In genomic region chr4:101425666-101426065, GRCm38 (mm10) we compare ENCODE assay signal across 20 mouse cellular contexts. TPM values are rescaled to one million over a fixed set of nuclear protein-coding genes. Genes with fewer than 3 reads are reported as not detected.
A peak's percentile ranks its signal among the peaks of the same experiment; 100 is the strongest.
DNase-seq lines count a peak whose midpoint lies in the region; ATAC-seq and TF ChIP-seq lines count a peak whose summit lies in the region.
"Had no signal": no experiment of that assay in that cellular context is flagged by ENCODE, and none has a peak within 500 bp of the region (broad histone marks: within the 10 kb centered on the region; RNA-seq: fewer than 3 reads in every experiment).

No protein-coding gene starts in this region.

- H3K4me1 ChIP-seq in kidney, postnatal 0 days (replicated peaks; ENCODE audit: insufficient read depth, low read length): no peaks in the 10 kb centered on the region
- H3K4me1 ChIP-seq in midbrain, postnatal 0 days (ENCODE audit: insufficient read depth, low read length): 0 out of 2 replicates have a peak, but pooled peaks cover 2% of the 10 kb centered on the region
- H3K4me1 ChIP-seq in midbrain, embryonic 16.5 days (ENCODE audit: control insufficient read depth, insufficient read depth, low read length): no peaks in the 10 kb centered on the region

- peak; percentile 45; the same call in 1 of the 2 replicates for ATAC-seq in frontal cortex, adult (ENCODE audit: low TSS enrichment)
- ATAC-seq in kidney, postnatal 0 days (replicated peaks; ENCODE audit: low FRiP score, low read depth): no peak
- no peak for ATAC-seq in midbrain, postnatal 0 days (ENCODE audit: low FRiP score)
- no peak for ATAC-seq in midbrain, embryonic 16.5 days
- ATAC-seq: Patski had no signal

- no peak overlapping the region for H3K27ac ChIP-seq in kidney, postnatal 0 days
- no peak overlapping the region for H3K27ac ChIP-seq in midbrain, postnatal 0 days (ENCODE audit: low read depth, low read length)
- no peak overlapping the region for H3K27ac ChIP-seq in midbrain, embryonic 16.5 days (ENCODE audit: low read length)
- H3K27ac ChIP-seq: embryonic facial prominence, embryonic 15.5 days; heart, embryonic 15.5 days; hindbrain, embryonic 10.5 days; kidney, embryonic 15.5 days; liver, embryonic 15.5 days; macrophage; midbrain, embryonic 12.5 days had no signal

- TF ChIP-seq CTCF in kidney, postnatal 0 days (IDR thresholded peaks at IDR 0.05; ENCODE audit: low read depth): peak; percentile 35; the same call in 1 of the 2 replicates
- peak; percentile 53 for TF ChIP-seq CTCF in midbrain, postnatal 0 days (IDR thresholded peaks at IDR 0.05)

- WGBS in kidney, postnatal 0 days: 87% methylated on average over 3 of the region's 3 CpGs
- 93% methylated on average over 3 of the region's 3 CpGs for WGBS in midbrain, postnatal 0 days
- 96% methylated on average over 3 of the region's 3 CpGs for WGBS in midbrain, embryonic 16.5 days

- H3K9me3 ChIP-seq in kidney, postnatal 0 days (replicated peaks; ENCODE audit: low read length): no peaks in the 10 kb centered on the region
- no peaks in the 10 kb centered on the region for H3K9me3 ChIP-seq in midbrain, postnatal 0 days (ENCODE audit: low read length)
- H3K9me3 ChIP-seq in midbrain, embryonic 16.5 days (replicated peaks; ENCODE audit: control insufficient read depth, low read length, poor library complexity, severe bottlenecking): no peaks in the 10 kb centered on the region
- H3K9me3 ChIP-seq: embryonic facial prominence, embryonic 15.5 days; heart, embryonic 15.5 days; hindbrain, embryonic 10.5 days; kidney, embryonic 15.5 days; liver, embryonic 15.5 days; midbrain, embryonic 12.5 days had no signal

- no peaks in the 10 kb centered on the region for H3K27me3 ChIP-seq in kidney, postnatal 0 days (ENCODE audit: insufficient read depth, low read length)
- H3K27me3 ChIP-seq in midbrain, postnatal 0 days (ENCODE audit: insufficient read depth, low read length): no peaks in the 10 kb centered on the region
- H3K27me3 ChIP-seq in midbrain, embryonic 16.5 days (ENCODE audit: control insufficient read depth, insufficient read depth, low read depth, low read length): no peaks in the 10 kb centered on the region
- H3K27me3 ChIP-seq: embryonic facial prominence, embryonic 15.5 days; heart, embryonic 15.5 days; Patski had no signal

- no peaks in the 10 kb centered on the region for H3K36me3 ChIP-seq in kidney, postnatal 0 days (ENCODE audit: insufficient read depth, low read length)
- no peaks in the 10 kb centered on the region for H3K36me3 ChIP-seq in midbrain, postnatal 0 days (ENCODE audit: insufficient read depth, low read length)
- H3K36me3 ChIP-seq in midbrain, embryonic 16.5 days (ENCODE audit: control insufficient read depth, insufficient read depth, low read length): no peaks in the 10 kb centered on the region
- H3K36me3 ChIP-seq: embryonic facial prominence, embryonic 15.5 days; heart, embryonic 15.5 days; kidney, embryonic 15.5 days; liver, embryonic 15.5 days; midbrain, embryonic 12.5 days had no signal

- H3K4me2 ChIP-seq in kidney, postnatal 0 days (ENCODE audit: low read length): no peak overlapping the region
- H3K4me2 ChIP-seq in midbrain, postnatal 0 days (ENCODE audit: low read depth, low read length, poor library complexity, severe bottlenecking): no peak overlapping the region
- no peak overlapping the region for H3K4me2 ChIP-seq in midbrain, embryonic 16.5 days (ENCODE audit: low read length)
- H3K4me2 ChIP-seq: embryonic facial prominence, embryonic 15.5 days; heart, embryonic 15.5 days; kidney, embryonic 15.5 days; liver, embryonic 15.5 days; midbrain, embryonic 12.5 days had no signal

- H3K9ac ChIP-seq in kidney, postnatal 0 days (ENCODE audit: low read depth, low read length): no peak overlapping the region
- no peak overlapping the region for H3K9ac ChIP-seq in midbrain, postnatal 0 days (replicated peaks; ENCODE audit: low read length, poor library complexity, severe bottlenecking)
- no peak overlapping the region for H3K9ac ChIP-seq in midbrain, embryonic 16.5 days (ENCODE audit: low read depth, low read length)
- H3K9ac ChIP-seq: embryonic facial prominence, embryonic 15.5 days; heart, embryonic 15.5 days; kidney, embryonic 15.5 days; liver, embryonic 15.5 days; midbrain, embryonic 12.5 days had no signal

- no peak overlapping the region for H3K4me3 ChIP-seq in kidney, postnatal 0 days (replicated peaks; ENCODE audit: low read depth, low read length)
- no peak overlapping the region for H3K4me3 ChIP-seq in midbrain, postnatal 0 days (ENCODE audit: low read depth, low read length)
- H3K4me3 ChIP-seq in midbrain, embryonic 16.5 days (ENCODE audit: low read depth, low read length): no peak overlapping the region
- H3K4me3 ChIP-seq: embryonic facial prominence, embryonic 15.5 days; heart, embryonic 15.5 days; hindbrain, embryonic 10.5 days; kidney, embryonic 15.5 days; liver, embryonic 15.5 days; midbrain, embryonic 12.5 days; myocyte had no signal

- no peak for DNase-seq in frontal cortex, postnatal 10 days (ENCODE audit: low spot score in 2 of 2)
- DNase-seq in kidney, postnatal 0 days (ENCODE audit: low spot score): no peak
- no peak for DNase-seq in kidney, adult 8-10 months
- DNase-seq in midbrain, postnatal 0 days (ENCODE audit: low spot score): no peak
- no peak for DNase-seq in MN1 (ENCODE audit: low spot score)
- DNase-seq: adrenal gland, postnatal 10 days; gastrocnemius, postnatal 14 days; heart, adult 18-20 months; thymus, postnatal 36 days had no signal

RNA-seq across cellular contexts. Expression of gene Ak4, which starts 6.6 kb away (rescaled TPM):
- polyA plus RNA-seq in kidney, postnatal 0 days (2015; fragmentation: Nextera tagmentation; extraction: Ambion mirVana): 17.1 and 20.8 TPM in 2 replicates
- total RNA-seq in midbrain, postnatal 0 days (2014; rRNA removed): 11.8 and 19.7 TPM in 2 replicates
- polyA plus RNA-seq in midbrain, postnatal 0 days (2015; fragmentation: Nextera tagmentation; extraction: Ambion mirVana): 5.0 and 5.8 TPM in 2 replicates
- 9.0 and 9.2 TPM in 2 replicates for polyA plus RNA-seq in midbrain, embryonic 16.5 days (2015; fragmentation: Nextera tagmentation; extraction: Ambion mirVana)
